Mouse (Mus musculus) heart, adult 2 months (tissue): ENCODE results near the gene Ctns.

ENCODE experiments used
- CTCF ChIP-seq: fragments of 200-600 bp; IDR thresholded peaks from 2 replicates; pipeline ENCODE4 v1.8.1; 2022; ENCODE audit warnings: antibody characterized with exemption, mild to moderate bottlenecking, moderate library complexity
- EP300 ChIP-seq: fragments of 200-500 bp; IDR thresholded peaks from 2 replicates; pipeline ENCODE4 v1.6.1; 2011; ENCODE audit warnings: low read depth, low read length, control low read depth; ENCODE audit not compliant: insufficient read depth
- POLR2A ChIP-seq: fragments of 200-500 bp; IDR thresholded peaks from 2 replicates; pipeline ENCODE4 v1.6.1; 2011; ENCODE audit warnings: mild to moderate bottlenecking, low read depth, low read length, control low read depth; ENCODE audit not compliant: insufficient read depth

GRCm38 (mm10) chr11:73148209-73148608 is 50.6 kb downstream of the Ctns start:
- TF ChIP-seq CTCF (no peak), POLR2A (no peak), EP300 (no peak)
